Mouse (Mus musculus) megakaryocyte-erythroid progenitor cell, adult 5 weeks (primary cell): ENCODE data around the gene Olfr165. TPM values are rescaled to one million over a fixed set of nuclear protein-coding genes. Genes with fewer than 3 reads are reported as not detected.

ENCODE experiments used
- polyA plus RNA-seq: library from polyadenylated mRNA; stranded (reverse); fragments of >175 nt; gene quantifications from 2 replicates; pipeline ENCODE4 v1.2.3, GENCODE M21; 2012

The Olfr165 gene
- not detected in 2 replicates for polyA plus RNA-seq

GRCm38 (mm10) chr16:19423034-19423433 is at the start of gene Olfr165:
Olfr165 (minus strand) TSS chr16:19423134.

Other genes with a start within 250 kb of the Olfr165 start
- not detected in 2 replicates for gene Olfr164, start 109.1 kb downstream of the Olfr165 start, polyA plus RNA-seq
- not detected in 2 replicates for gene Olfr166, start 60.6 kb upstream of the Olfr165 start, polyA plus RNA-seq
- gene Olfr167, start 99.1 kb upstream of the Olfr165 start, polyA plus RNA-seq: not detected in 2 replicates
- not detected in 2 replicates for gene Olfr168, start 112.4 kb upstream of the Olfr165 start, polyA plus RNA-seq
- gene Olfr169, start 148.7 kb upstream of the Olfr165 start, polyA plus RNA-seq: not detected in 2 replicates
- gene Olfr170, start 188.7 kb upstream of the Olfr165 start, polyA plus RNA-seq: not detected in 2 replicates
- not detected in 2 replicates for gene Olfr171, start 206.8 kb upstream of the Olfr165 start, polyA plus RNA-seq